Mouse (Mus musculus) limb, embryonic 14.5 days (tissue): ENCODE results near the gene Ppil6. TPM values are rescaled to one million over a fixed set of nuclear protein-coding genes. Genes with fewer than 3 reads are reported as not detected.

ENCODE experiments used
- ATAC-seq: fragments of 200-750 bp; cut with Nextera tagmentation; 2 replicates; pipeline ENCODE4 v1.8.0; 2017; ENCODE audit warnings: low read depth, moderate number of reproducible peaks, moderate TSS enrichment; ENCODE audit not compliant: low FRiP score
- DNase-seq: peaks from one replicate; pipeline ENCODE4 v3.0.0-alpha.2; 2015; ENCODE audit warnings: low spot score
- H3K27ac ChIP-seq: fragments of 300-500 bp; sonication (generic); replicated peaks from 2 replicates; pipeline ENCODE4 v1.5.1; 2014; ENCODE audit warnings: low read depth, mild to moderate bottlenecking, low read length, moderate library complexity, mixed read lengths
- H3K27me3 ChIP-seq: fragments of 300-500 bp; sonication (generic); 2 replicates; pipeline ENCODE4 v1.6.1; 2014; ENCODE audit warnings: low read length, mixed read lengths; ENCODE audit not compliant: control insufficient read depth, insufficient read depth
- H3K36me3 ChIP-seq: fragments of 300-500 bp; sonication (generic); 2 replicates; pipeline ENCODE4 v1.6.1; 2014; ENCODE audit warnings: mild to moderate bottlenecking, low read length, moderate library complexity, mixed read lengths; ENCODE audit not compliant: control insufficient read depth, insufficient read depth
- H3K4me1 ChIP-seq: fragments of 300-500 bp; sonication (generic); 2 replicates; pipeline ENCODE4 v1.6.1; 2014; ENCODE audit warnings: antibody characterized with exemption, low read length, mixed read lengths; ENCODE audit not compliant: control insufficient read depth, insufficient read depth
- H3K4me2 ChIP-seq: fragments of 300-500 bp; sonication (generic); replicated peaks from 2 replicates; pipeline ENCODE4 v1.6.1; 2014; ENCODE audit warnings: low read depth, mild to moderate bottlenecking, low read length, moderate library complexity; ENCODE audit not compliant: severe bottlenecking
- H3K4me3 ChIP-seq: fragments of 300-500 bp; sonication (generic); replicated peaks from 2 replicates; pipeline ENCODE4 v1.5.1; 2014; ENCODE audit warnings: low read length
- H3K9ac ChIP-seq: fragments of 300-500 bp; sonication (generic); 2 replicates; pipeline ENCODE4 v1.6.1; 2014; ENCODE audit warnings: mild to moderate bottlenecking, low read depth, low read length, moderate library complexity; ENCODE audit not compliant: severe bottlenecking
- H3K9me3 ChIP-seq: fragments of 300-500 bp; sonication (generic); 2 replicates; pipeline ENCODE4 v1.6.1; 2016; ENCODE audit warnings: low read length; ENCODE audit not compliant: control insufficient read depth
- POLR2A ChIP-seq: fragments of 200-500 bp; IDR thresholded peaks from 2 replicates; pipeline ENCODE4 v1.8.0; 2012; ENCODE audit warnings: inconsistent platforms, mild to moderate bottlenecking, moderate library complexity, borderline replicate concordance; ENCODE audit not compliant: insufficient read depth, insufficient read length; ENCODE audit errors: extremely low read depth
- WGBS: fragments of 180-500 bp; shearing (Covaris S2); extraction: QIAGEN DNeasy Blood & Tissue Kit; methylation state at CpG from one replicate; pipeline ENCODE4 v1.1.7; 2014; 5-methylcytosine and 5-hydroxymethylcytosine counted together
- polyA plus RNA-seq, 2 experiments: library from polyadenylated mRNA; depleted of rRNA in 1 of 2; stranded (reverse) in 1 of 2; unstranded in 1 of 2; fragments of >200 nt; fragmentation: Nextera tagmentation in 1 of 2; extraction: Ambion mirVana in 1 of 2; gene quantifications; 2 replicates each; pipeline versions ENCODE4 v1.2.1 to v1.2.3; 2012 to 2014

The Ppil6 gene
- polyA plus RNA-seq, 2 experiments = 0.52 to 0.58 TPM

GRCm38 (mm10) chr10:41518508-41518980, 28.3 kb downstream of the Ppil6 start:
- no peaks in the 10 kb centered on the region for H3K27me3 ChIP-seq
- peak overlapping the region; percentile 96 for H3K4me3 ChIP-seq
- peak overlapping the region; percentile 69 for H3K4me2 ChIP-seq
- H3K27ac ChIP-seq = peak overlapping the region; percentile 98
- DNase-seq = peak; percentile 77
- peaks cover 7% of the 10 kb centered on the region; the same call in 1 of the 2 replicates for H3K36me3 ChIP-seq
- H3K9me3 ChIP-seq = no peaks in the 10 kb centered on the region
- WGBS = 1% methylated on average over 23 of the region's 23 CpGs
- ATAC-seq = peak; percentile 32
- H3K4me1 ChIP-seq = peaks cover 26% of the 10 kb centered on the region
- no peak for TF ChIP-seq POLR2A
- peak overlapping the region; percentile 93 for H3K9ac ChIP-seq

GRCm38 (mm10) chr10:41518981-41519618, 28.9 kb downstream of the Ppil6 start, which contains the start of gene Cd164:
Gene Cd164, plus strand, starts transcription at chr10:41519414.
- peaks cover 26% of the 10 kb centered on the region for H3K4me1 ChIP-seq
- peak; percentile 92 for TF ChIP-seq POLR2A
- ATAC-seq (peak; percentile 94), DNase-seq (peak; percentile 92)
- H3K4me2 ChIP-seq = peak within 1 kb of the TSS; percentile 69
- peak within 1 kb of the TSS; percentile 96 for H3K4me3 ChIP-seq
- H3K9me3 ChIP-seq = no peaks in the 10 kb centered on the region
- H3K36me3 ChIP-seq = peaks cover 12% of the 10 kb centered on the region
- H3K9ac ChIP-seq = peak within 1 kb of the TSS; percentile 93
- H3K27me3 ChIP-seq = no peaks in the 10 kb centered on the region
- 2% methylated on average over 49 of the region's 69 CpGs for WGBS
- peak within 1 kb of the TSS; percentile 98 for H3K27ac ChIP-seq

- ATAC-seq = peak; percentile 45
- peak; percentile 32 for DNase-seq
- peaks cover 19% of the 10 kb centered on the region for H3K36me3 ChIP-seq
- H3K9ac ChIP-seq = peak overlapping the region; percentile 93
- WGBS = under 1% methylated on average over 42 of the region's 65 CpGs
- H3K4me1 ChIP-seq = peaks cover 26% of the 10 kb centered on the region
- TF ChIP-seq POLR2A = no peak
- H3K9me3 ChIP-seq = no peaks in the 10 kb centered on the region
- peak overlapping the region; percentile 96 for H3K4me3 ChIP-seq
- H3K27me3 ChIP-seq = no peaks in the 10 kb centered on the region
- peak overlapping the region; percentile 69 for H3K4me2 ChIP-seq
- H3K27ac ChIP-seq = peak overlapping the region; percentile 98
Measured at GRCm38 (mm10) chr10:41519640-41520409, 29.6 kb downstream of the Ppil6 start.

- peak overlapping the region; percentile 69 for H3K4me2 ChIP-seq
- H3K36me3 ChIP-seq = peaks cover 23% of the 10 kb centered on the region
- peak overlapping the region; percentile 93 for H3K9ac ChIP-seq
- DNase-seq = no peak
- 0 out of 2 replicates have a peak overlapping the region, but pooled peaks have one; percentile 98 for H3K27ac ChIP-seq
- H3K4me1 ChIP-seq = peaks cover 26% of the 10 kb centered on the region
- WGBS = 4% methylated on average over 5 of the region's 5 CpGs
- no peaks in the 10 kb centered on the region for H3K9me3 ChIP-seq
- no peaks in the 10 kb centered on the region for H3K27me3 ChIP-seq
- no peak for TF ChIP-seq POLR2A
- peak overlapping the region; percentile 96 for H3K4me3 ChIP-seq
- ATAC-seq = no peak
Measured at GRCm38 (mm10) chr10:41520410-41520673, 30.1 kb downstream of the Ppil6 start.

- H3K27me3 ChIP-seq = no peaks in the 10 kb centered on the region
- WGBS = 75% methylated on average over 3 of the region's 3 CpGs
- ATAC-seq = no peak
Measured at GRCm38 (mm10) chr10:41523386-41523785, 33.1 kb downstream of the Ppil6 start.

More at GRCm38 (mm10) chr10:41523386-41523785, 33.1 kb downstream of the Ppil6 start:
- H3K27ac ChIP-seq = no peak overlapping the region
- no peak for DNase-seq
- no peak overlapping the region for H3K4me2 ChIP-seq
- no peak overlapping the region for H3K9ac ChIP-seq
- peaks cover 26% of the 10 kb centered on the region for H3K4me1 ChIP-seq
- H3K9me3 ChIP-seq = no peaks in the 10 kb centered on the region
- H3K36me3 ChIP-seq = peaks cover 42% of the 10 kb centered on the region
- no peak for TF ChIP-seq POLR2A
- no peak overlapping the region for H3K4me3 ChIP-seq
